Mouse (Mus musculus) lung, adult 2 months (tissue): ENCODE results near the gene Patj.

Experiments used
- CTCF ChIP-seq: fragments of 200-500 bp; IDR thresholded peaks from 2 replicates; pipeline ENCODE4 v1.5.1; 2011; ENCODE audit warnings: mild to moderate bottlenecking, low read length, control low read depth; ENCODE audit not compliant: insufficient read depth
- POLR2A ChIP-seq: fragments of 200-500 bp; IDR thresholded peaks from 2 replicates; pipeline ENCODE4 v1.6.1; 2011; ENCODE audit warnings: low read depth, mild to moderate bottlenecking, control low read depth, low read length, borderline replicate concordance; ENCODE audit errors: extremely low read depth

GRCm38 (mm10) chr4:98660534-98660933 lies 264.9 kb downstream of the Patj start:
- TF ChIP-seq CTCF (no peak), POLR2A (no peak)
